Mouse (Mus musculus) MEL (cell line): ENCODE measurements at regions not wholly inside any gene's neighbourhood (a gene's known extent, or its start where the extent isn't known, plus 50 kb on each side); places are given as distances from the start of the nearest gene placed in this dataset.

Experiments used
- CTCF ChIP-seq, 3 experiments: IDR thresholded peaks in 2 of 3; conservative IDR thresholded peaks in 1 of 3; 2 replicates each; pipeline ENCODE4 v1.5.1; 2011 to 2012; ENCODE audit warnings: low read length in 3 of 3, low read depth in 2 of 3, mild to moderate bottlenecking in 2 of 3, improper control_type of control experiment in 1 of 3, inconsistent platforms in 1 of 3, mixed read lengths in 1 of 3, moderate library complexity in 1 of 3; ENCODE audit not compliant: control insufficient read depth in 1 of 3, insufficient read depth in 1 of 3, poor library complexity in 1 of 3, severe bottlenecking in 1 of 3
- E2F4 ChIP-seq: IDR thresholded peaks from 2 replicates; pipeline ENCODE4 v1.6.1; 2011; ENCODE audit warnings: low read depth, low read length, improper control_type of control experiment, borderline replicate concordance
- MXI1 ChIP-seq: IDR thresholded peaks from 2 replicates; pipeline ENCODE4 v1.6.1; 2011; ENCODE audit warnings: mild to moderate bottlenecking, low read depth, low read length, improper control_type of control experiment
- NELFE ChIP-seq: IDR thresholded peaks from 2 replicates; pipeline ENCODE4 v1.6.1; 2011; ENCODE audit warnings: low read depth, low read length, improper control_type of control experiment
- POLR2A ChIP-seq, 2 experiments: IDR thresholded peaks; 2 replicates each; pipeline ENCODE4 v1.6.1; 2011 to 2012; ENCODE audit warnings: low read length in 2 of 2, mild to moderate bottlenecking in 2 of 2, control low read depth in 1 of 2, improper control_type of control experiment in 1 of 2, low read depth in 1 of 2, moderate library complexity in 1 of 2; ENCODE audit not compliant: control insufficient read depth in 1 of 2, insufficient read depth in 1 of 2, poor library complexity in 1 of 2
- POLR2AphosphoS2 ChIP-seq: IDR thresholded peaks from 2 replicates; pipeline ENCODE4 v1.6.1; 2011; ENCODE audit warnings: low read length, improper control_type of control experiment
- SIN3A ChIP-seq: IDR thresholded peaks from 2 replicates; pipeline ENCODE4 v1.6.1; 2012; ENCODE audit warnings: low read length, improper control_type of control experiment, inconsistent platforms
- SMC3 ChIP-seq: IDR thresholded peaks from 2 replicates; pipeline ENCODE4 v1.6.1; 2011; ENCODE audit warnings: low read depth, low read length, improper control_type of control experiment
- TAL1 ChIP-seq: IDR thresholded peaks from 2 replicates; pipeline ENCODE4 v1.6.1; 2012; ENCODE audit warnings: mild to moderate bottlenecking, inconsistent platforms, low read length, moderate library complexity, mixed read lengths
- TBP ChIP-seq: IDR thresholded peaks from 2 replicates; pipeline ENCODE4 v1.8.0; 2011; ENCODE audit warnings: low read depth, low read length, improper control_type of control experiment
- ZC3H11A ChIP-seq: IDR thresholded peaks from 2 replicates; pipeline ENCODE4 v1.6.1; 2012; ENCODE audit warnings: low read depth, mild to moderate bottlenecking, inconsistent platforms, low read length, improper control_type of control experiment
- ZKSCAN1 ChIP-seq: IDR thresholded peaks from 2 replicates; pipeline ENCODE4 v1.6.1; 2012; ENCODE audit warnings: low read depth, mild to moderate bottlenecking, inconsistent platforms, low read length, improper control_type of control experiment, moderate library complexity

GRCm38 (mm10) chr12:26227557-26228020, 187.5 kb downstream of the Rnf144a start:
- TF ChIP-seq ZKSCAN1 (no peak), POLR2AphosphoS2 (no peak), TAL1 (no peak), NELFE (no peak), CTCF (IDR thresholded peaks at IDR 0.05 in 2 of 3, conservative IDR thresholded peaks at IDR 0.05 in 1 of 3; ENCODE audit: control insufficient read depth in 1 of 3, insufficient read depth in 1 of 3, low read depth in 2 of 3, low read length in 3 of 3, poor library complexity in 1 of 3, severe bottlenecking in 1 of 3) (no peak), ZC3H11A (no peak), E2F4 (no peak), SMC3 (no peak), TBP (no peak), POLR2A (IDR thresholded peaks at IDR 0.05; ENCODE audit: control insufficient read depth in 1 of 2, insufficient read depth in 1 of 2, low read depth in 1 of 2, low read length in 2 of 2, poor library complexity in 1 of 2) (no peak), SIN3A (no peak), MXI1 (no peak)
